Mouse (Mus musculus) midbrain, embryonic 11.5 days (tissue): ENCODE data around the gene Dab1. TPM values are rescaled to one million over a fixed set of nuclear protein-coding genes. Genes with fewer than 3 reads are reported as not detected.
A peak's percentile ranks its signal among the peaks of the same experiment; 100 is the strongest.

Experiments
- ATAC-seq: fragments of 200-750 bp; cut with Nextera tagmentation; 2 replicates; pipeline ENCODE4 v1.8.0; 2017; ENCODE audit warnings: moderate TSS enrichment, moderate library complexity; ENCODE audit not compliant: low FRiP score
- DNase-seq: peaks from one replicate; pipeline ENCODE4 v3.0.0; 2015; ENCODE audit warnings: low spot score; ENCODE audit errors: missing footprints
- H3K27ac ChIP-seq: fragments of 300-500 bp; sonication (generic); 2 replicates; pipeline ENCODE4 v1.5.1; 2014; ENCODE audit warnings: low read depth, low read length
- H3K27me3 ChIP-seq: fragments of 300-500 bp; sonication (generic); 2 replicates; pipeline ENCODE4 v1.6.1; 2014; ENCODE audit warnings: mild to moderate bottlenecking, low read length, moderate library complexity, mixed read lengths; ENCODE audit not compliant: control insufficient read depth, insufficient read depth
- H3K36me3 ChIP-seq: fragments of 300-500 bp; sonication (generic); 2 replicates; pipeline ENCODE4 v1.6.1; 2014; ENCODE audit warnings: mild to moderate bottlenecking, low read length, moderate library complexity, mixed read lengths; ENCODE audit not compliant: control insufficient read depth, insufficient read depth
- H3K4me1 ChIP-seq: fragments of 300-500 bp; sonication (generic); 2 replicates; pipeline ENCODE4 v1.6.1; 2014; ENCODE audit warnings: low read length; ENCODE audit not compliant: control insufficient read depth, insufficient read depth
- H3K4me2 ChIP-seq: fragments of 300-500 bp; sonication (generic); 2 replicates; pipeline ENCODE4 v1.6.1; 2014; ENCODE audit warnings: mild to moderate bottlenecking, moderate library complexity
- H3K4me3 ChIP-seq: fragments of 300-500 bp; sonication (generic); 2 replicates; pipeline ENCODE4 v1.5.1; 2014; ENCODE audit warnings: low read depth, low read length
- H3K9ac ChIP-seq: fragments of 300-500 bp; sonication (generic); 2 replicates; pipeline ENCODE4 v1.6.1; 2014; ENCODE audit warnings: low read length
- H3K9me3 ChIP-seq: fragments of 300-500 bp; sonication (generic); 2 replicates; pipeline ENCODE4 v1.6.1; 2016; ENCODE audit warnings: low read length; ENCODE audit not compliant: control insufficient read depth
- WGBS: fragments of 180-500 bp; shearing (Covaris S2); extraction: QIAGEN DNeasy Blood & Tissue Kit; methylation state at CpG from one replicate; pipeline ENCODE4 v1.1.7; 2014; 5-methylcytosine and 5-hydroxymethylcytosine counted together
- polyA plus RNA-seq: library from polyadenylated mRNA; unstranded; fragments of >200 nt; fragmentation: Nextera tagmentation; extraction: Ambion mirVana; gene quantifications from 2 replicates; pipeline ENCODE4 v1.2.1, GENCODE M21; 2014

The Dab1 gene
- polyA plus RNA-seq, 1 experiment from 2014 or later = 43.2 TPM

DNA sequence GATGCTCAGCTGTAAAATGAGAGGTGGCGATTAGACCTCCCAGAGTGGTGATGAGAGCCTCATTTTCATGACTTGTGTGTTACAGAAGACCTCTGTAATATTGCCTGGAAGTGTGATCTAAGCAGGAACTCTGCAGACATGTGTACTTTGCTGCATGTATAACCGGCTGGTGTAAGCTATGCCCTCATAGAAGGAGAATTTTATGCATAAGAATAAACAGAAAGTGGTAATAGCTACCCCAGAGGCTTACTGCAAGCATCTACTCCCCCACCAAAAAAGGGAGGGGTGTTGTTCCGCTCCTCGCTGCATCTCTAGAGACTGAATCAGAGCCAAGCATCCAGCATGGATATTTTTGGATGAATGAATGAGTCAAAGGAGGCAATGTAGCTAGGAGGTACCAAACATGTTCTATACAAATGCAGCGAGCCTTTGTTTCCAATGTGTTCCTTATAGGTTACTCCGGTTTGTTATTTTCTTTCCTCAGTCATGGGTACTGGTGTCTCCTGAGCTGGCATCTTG lies 1104.4 kb downstream of the Dab1 start:
- no peak overlapping the region for H3K9ac ChIP-seq
- peaks cover 10% of the 10 kb centered on the region; the same call in 1 of the 2 replicates for H3K4me1 ChIP-seq
- H3K4me3 ChIP-seq = no peak overlapping the region
- no peaks in the 10 kb centered on the region; the same call in 1 of the 2 replicates for H3K27me3 ChIP-seq
- DNase-seq (peak; percentile 64), ATAC-seq (no peak)
- H3K36me3 ChIP-seq = no peaks in the 10 kb centered on the region
- WGBS = 86% methylated on average over 6 of the region's 6 CpGs
- no peak overlapping the region for H3K27ac ChIP-seq
- H3K4me2 ChIP-seq = no peak overlapping the region
- no peaks in the 10 kb centered on the region for H3K9me3 ChIP-seq

- no peak overlapping the region for H3K9ac ChIP-seq
- no peak overlapping the region for H3K4me3 ChIP-seq
- H3K9me3 ChIP-seq = no peaks in the 10 kb centered on the region
- DNase-seq = peak; percentile 80
- no peaks in the 10 kb centered on the region for H3K36me3 ChIP-seq
- no peak overlapping the region for H3K4me2 ChIP-seq
- H3K27me3 ChIP-seq = no peaks in the 10 kb centered on the region; the same call in 1 of the 2 replicates
- ATAC-seq = no peak
- peaks cover 6% of the 10 kb centered on the region; the same call in 1 of the 2 replicates for H3K4me1 ChIP-seq
- H3K27ac ChIP-seq = no peak overlapping the region
- 70% methylated on average over 5 of the region's 5 CpGs for WGBS
Measured at GRCm38 (mm10) chr4:104724258-104724657, 1105.1 kb downstream of the Dab1 start.

DNA sequence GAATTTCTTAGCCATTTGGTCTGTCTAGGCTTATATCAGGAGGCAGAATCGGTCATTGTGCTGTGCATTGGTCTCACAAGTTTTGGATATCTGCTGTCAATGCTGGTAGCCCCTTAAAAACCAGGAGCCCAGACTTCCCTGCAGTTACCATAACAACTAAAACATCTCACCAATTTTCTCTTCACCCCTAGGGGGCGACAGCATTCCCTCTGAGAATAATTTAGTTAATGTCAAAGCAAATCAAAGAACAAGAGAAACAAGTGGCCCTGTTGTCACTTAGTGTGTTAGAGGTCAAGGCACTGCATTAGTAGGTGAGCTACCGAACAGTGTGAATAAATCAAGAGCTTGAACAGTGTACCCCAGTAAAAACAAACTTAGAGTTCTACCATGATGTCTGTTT lies 1106.5 kb downstream of the Dab1 start:
- Histone ChIP-seq H3K4me1 (no peaks in the 10 kb centered on the region), H3K9me3 (no peaks in the 10 kb centered on the region), H3K9ac (no peak overlapping the region), H3K27ac (no peak overlapping the region), H3K4me3 (no peak overlapping the region), H3K36me3 (no peaks in the 10 kb centered on the region), H3K27me3 (no peaks in the 10 kb centered on the region; the same call in 1 of the 2 replicates), H3K4me2 (no peak overlapping the region)
- DNase-seq = peak; percentile 79
- no peak for ATAC-seq
- 55% methylated on average over 3 of the region's 3 CpGs for WGBS

- ATAC-seq (no peak), DNase-seq (peak; percentile 60)
- WGBS = 77% methylated on average over 8 of the region's 8 CpGs
- Histone ChIP-seq H3K4me1 (no peaks in the 10 kb centered on the region), H3K9ac (no peak overlapping the region), H3K4me3 (no peak overlapping the region), H3K27me3 (no peaks in the 10 kb centered on the region), H3K4me2 (no peak overlapping the region), H3K27ac (no peak overlapping the region), H3K36me3 (no peaks in the 10 kb centered on the region), H3K9me3 (no peaks in the 10 kb centered on the region)
Measured at GRCm38 (mm10) chr4:104729185-104729584, 1110.0 kb downstream of the Dab1 start.

GRCm38 (mm10) chr4:104746500-104746899 lies 1127.3 kb downstream of the Dab1 start:
- DNase-seq (no peak), ATAC-seq (no peak)
- Histone ChIP-seq H3K4me1 (no peaks in the 10 kb centered on the region), H3K27me3 (no peaks in the 10 kb centered on the region), H3K27ac (no peak overlapping the region), H3K4me3 (no peak overlapping the region), H3K9ac (no peak overlapping the region), H3K9me3 (no peaks in the 10 kb centered on the region), H3K4me2 (no peak overlapping the region), H3K36me3 (no peaks in the 10 kb centered on the region)
- 80% methylated on average over 6 of the region's 6 CpGs for WGBS

- H3K4me3 ChIP-seq = no peak overlapping the region
- no peak overlapping the region for H3K9ac ChIP-seq
- H3K36me3 ChIP-seq = no peaks in the 10 kb centered on the region
- H3K4me1 ChIP-seq = no peaks in the 10 kb centered on the region
- H3K27me3 ChIP-seq = no peaks in the 10 kb centered on the region
- H3K9me3 ChIP-seq = no peaks in the 10 kb centered on the region
- WGBS = 83% methylated on average over 3 of the region's 3 CpGs
- no peak overlapping the region for H3K4me2 ChIP-seq
- DNase-seq = no peak
- H3K27ac ChIP-seq = no peak overlapping the region
- no peak for ATAC-seq
Measured at GRCm38 (mm10) chr4:104754090-104754489, 1134.9 kb downstream of the Dab1 start.

GRCm38 (mm10) chr4:104760878-104761624 lies 1141.9 kb downstream of the Dab1 start:
- 0 out of 2 replicates have a peak overlapping the region, but pooled peaks have one; percentile 2 for H3K4me2 ChIP-seq
- H3K4me1 ChIP-seq = peaks cover 8% of the 10 kb centered on the region; the same call in 1 of the 2 replicates
- peak overlapping the region; percentile 0; the same call in 1 of the 2 replicates for H3K9ac ChIP-seq
- no peaks in the 10 kb centered on the region for H3K36me3 ChIP-seq
- WGBS = 35% methylated on average over 13 of the region's 13 CpGs
- H3K4me3 ChIP-seq = no peak overlapping the region
- ATAC-seq (peak; percentile 89), DNase-seq (peak; percentile 90)
- no peaks in the 10 kb centered on the region for H3K9me3 ChIP-seq
- H3K27me3 ChIP-seq = no peaks in the 10 kb centered on the region
- peak overlapping the region; percentile 37; the same call in 1 of the 2 replicates for H3K27ac ChIP-seq

- DNase-seq (peak; percentile 35), ATAC-seq (no peak)
- Histone ChIP-seq H3K9me3 (no peaks in the 10 kb centered on the region), H3K4me3 (no peak within 1 kb of the TSS), H3K4me2 (no peak within 1 kb of the TSS), H3K4me1 (peaks cover 4% of the 10 kb centered on the region; the same call in 1 of the 2 replicates), H3K36me3 (no peaks in the 10 kb centered on the region), H3K27ac (no peak within 1 kb of the TSS), H3K27me3 (no peaks in the 10 kb centered on the region), H3K9ac (no peak within 1 kb of the TSS)
- 98% methylated on average over 8 of the region's 8 CpGs for WGBS
Measured at GRCm38 (mm10) chr4:104766065-104766464, 1146.9 kb downstream of the Dab1 start, which contains the start of gene C8b. C8b (plus strand) TSS chr4:104766317.

DNA sequence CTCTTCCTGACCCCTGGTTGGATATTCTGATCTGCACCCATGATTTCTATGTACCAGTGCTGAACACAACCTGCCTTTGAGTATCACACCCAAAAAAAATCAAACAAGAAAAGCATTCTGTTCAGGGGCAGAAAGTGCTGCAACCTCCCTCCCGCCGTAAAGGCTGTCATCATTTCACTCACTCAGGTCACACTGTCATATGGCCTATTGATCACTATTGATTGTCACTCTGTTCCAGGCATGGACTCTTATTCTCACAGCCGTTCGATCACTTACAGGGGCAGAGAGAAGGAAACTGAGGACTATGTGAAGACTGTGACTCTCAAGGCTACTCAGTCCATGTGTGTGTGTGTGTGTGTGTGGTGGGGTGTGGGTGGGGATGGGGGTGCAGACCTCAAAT lies 1149.0 kb downstream of the Dab1 start:
- H3K9ac ChIP-seq = no peak overlapping the region
- H3K27me3 ChIP-seq = no peaks in the 10 kb centered on the region
- H3K36me3 ChIP-seq = no peaks in the 10 kb centered on the region
- no peaks in the 10 kb centered on the region for H3K9me3 ChIP-seq
- no peak overlapping the region for H3K4me2 ChIP-seq
- no peak overlapping the region for H3K27ac ChIP-seq
- DNase-seq (no peak), ATAC-seq (no peak)
- WGBS = 76% methylated on average over 4 of the region's 4 CpGs
- H3K4me3 ChIP-seq = no peak overlapping the region
- H3K4me1 ChIP-seq = no peaks in the 10 kb centered on the region
